Mouse (Mus musculus) ovary, postnatal 10 days (tissue): ENCODE data around the gene Rerg.

Experiments
- DNase-seq: peaks from one replicate; pipeline ENCODE4 v3.0.0; 2022; ENCODE audit warnings: low spot score

Gene Rerg

GRCm38 (mm10) chr6:137126861-137127260 is 43.4 kb downstream of the Rerg start:
- DNase-seq = no peak

GRCm38 (mm10) chr6:137126224-137126623 is 44.1 kb downstream of the Rerg start:
- DNase-seq = no peak

GRCm38 (mm10) chr6:137125433-137125832 is 44.9 kb downstream of the Rerg start:
- no peak for DNase-seq

GRCm38 (mm10) chr6:137125006-137125405 is 45.3 kb downstream of the Rerg start:
- DNase-seq = no peak

- DNase-seq = no peak
Observed at GRCm38 (mm10) chr6:137116849-137117473, 53.3 kb downstream of the Rerg start.

- no peak for DNase-seq
Observed at GRCm38 (mm10) chr6:137114859-137115258, 55.4 kb downstream of the Rerg start.

GRCm38 (mm10) chr6:137111266-137111813 is 59.0 kb downstream of the Rerg start:
- no peak for DNase-seq

GRCm38 (mm10) chr6:137110778-137111174 is 59.5 kb downstream of the Rerg start:
- DNase-seq = no peak

GRCm38 (mm10) chr6:137109811-137110777 is 60.2 kb downstream of the Rerg start:
- DNase-seq = no peak

GRCm38 (mm10) chr6:137105285-137105684 is 65.0 kb downstream of the Rerg start:
- no peak for DNase-seq

GRCm38 (mm10) chr6:137102662-137103179 is 67.6 kb downstream of the Rerg start:
- DNase-seq = no peak

- no peak for DNase-seq
Observed at GRCm38 (mm10) chr6:137101886-137102661, 68.2 kb downstream of the Rerg start.

GRCm38 (mm10) chr6:137100259-137100658 is 70.0 kb downstream of the Rerg start:
- DNase-seq = no peak

- DNase-seq = no peak
Observed at GRCm38 (mm10) chr6:137098232-137099191, 71.8 kb downstream of the Rerg start.

- no peak for DNase-seq
Observed at GRCm38 (mm10) chr6:137094475-137094874, 75.8 kb downstream of the Rerg start.

- no peak for DNase-seq
Observed at GRCm38 (mm10) chr6:137088469-137088868, 81.8 kb downstream of the Rerg start.

GRCm38 (mm10) chr6:137087956-137088355 is 82.3 kb downstream of the Rerg start:
- DNase-seq = no peak

GRCm38 (mm10) chr6:137087470-137087869 is 82.8 kb downstream of the Rerg start:
- DNase-seq = no peak

- no peak for DNase-seq
Observed at GRCm38 (mm10) chr6:137079701-137080100, 90.6 kb downstream of the Rerg start.

- DNase-seq = no peak
Observed at GRCm38 (mm10) chr6:137076731-137077130, 93.6 kb downstream of the Rerg start.

- no peak for DNase-seq
Observed at GRCm38 (mm10) chr6:137076225-137076624, 94.1 kb downstream of the Rerg start.
